Mouse (Mus musculus) CD4-positive naive resting alpha-beta T cell, adult 57 days (primary cell): ENCODE measurements around the gene Cntn5. TPM values are rescaled to one million over a fixed set of nuclear protein-coding genes. Genes with fewer than 3 reads are reported as not detected.

ENCODE experiments used
- total RNA-seq: library from RNA; stranded (reverse); gene quantifications from one replicate; pipeline ENCODE4 v1.2.4, GENCODE M21; 2023

The Cntn5 gene
- not detected for total RNA-seq

DNA sequence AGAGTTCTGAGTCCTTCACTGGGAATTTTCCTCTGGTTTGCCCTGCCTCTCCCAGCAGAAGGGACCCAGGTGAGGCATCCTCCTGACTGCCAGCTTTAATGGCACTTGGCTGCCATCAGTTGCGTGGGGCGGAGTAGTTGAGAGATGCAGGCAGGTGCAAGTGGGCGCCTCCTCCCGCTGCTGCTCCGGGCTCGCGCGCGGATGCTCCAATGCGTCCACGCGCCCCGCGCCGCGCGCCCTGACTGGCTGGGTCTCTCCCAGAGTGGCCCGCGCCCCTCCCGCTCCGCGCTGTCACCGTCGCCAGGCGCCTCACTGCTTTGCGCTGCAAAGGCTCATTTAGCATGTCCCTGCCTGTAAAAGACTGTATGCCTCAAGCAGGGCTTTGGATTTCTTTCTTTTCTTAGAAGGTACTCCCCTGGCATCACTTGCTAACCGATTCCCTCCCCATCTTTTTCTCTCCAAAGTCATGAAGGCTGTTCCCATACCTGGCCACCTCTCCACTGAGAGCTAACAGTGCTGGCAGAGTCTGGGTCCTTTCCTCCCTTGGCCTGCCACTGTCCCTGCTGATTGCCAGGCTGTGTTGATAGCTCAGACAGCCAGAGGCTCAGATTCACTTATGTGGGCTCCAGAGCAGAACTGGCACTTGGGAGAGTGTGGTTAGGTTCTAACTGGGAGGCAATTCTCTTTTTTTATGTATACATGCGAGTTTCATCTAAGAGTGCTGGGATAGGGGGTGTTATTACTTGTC lies at the start of gene Cntn5:
Gene Cntn5 (minus strand): TSS at position 160 of the 748 bp plus-strand sequence.

